Mouse (Mus musculus): ENCODE data around the gene Egfl7.
A peak's percentile ranks its signal among the peaks of the same experiment; 100 is the strongest.

The Egfl7 gene

GRCm38 (mm10) chr2:26614903-26615302 is 35.1 kb downstream of the Egfl7 start:
- DNase-seq (ENCODE audit: low spot score), result no peak

GRCm38 (mm10) chr2:26615459-26616124 is 35.8 kb downstream of the Egfl7 start:
- DNase-seq (ENCODE audit: low spot score), result no peak

DNA sequence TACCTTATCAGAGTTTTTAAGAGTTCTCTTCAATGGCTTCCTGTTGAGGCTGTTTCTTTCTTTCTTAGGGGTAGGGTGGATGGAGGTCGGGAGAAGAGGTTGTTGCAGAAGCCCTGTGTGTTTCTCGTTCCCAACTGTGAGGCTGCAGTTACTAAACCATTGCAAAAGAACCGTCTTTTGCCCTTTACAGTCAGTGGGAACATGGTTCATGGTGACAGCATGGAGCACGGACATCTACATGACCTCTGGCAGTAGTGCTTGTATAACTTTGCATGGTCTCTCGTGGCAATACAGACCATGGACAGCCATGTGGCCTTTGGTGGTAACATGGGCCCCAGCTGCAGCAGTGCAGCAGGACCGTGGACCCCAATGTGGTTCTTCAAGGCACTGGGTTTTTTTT is 37.5 kb downstream of the Egfl7 start:
- DNase-seq (ENCODE audit: low spot score), result no peak

DNA sequence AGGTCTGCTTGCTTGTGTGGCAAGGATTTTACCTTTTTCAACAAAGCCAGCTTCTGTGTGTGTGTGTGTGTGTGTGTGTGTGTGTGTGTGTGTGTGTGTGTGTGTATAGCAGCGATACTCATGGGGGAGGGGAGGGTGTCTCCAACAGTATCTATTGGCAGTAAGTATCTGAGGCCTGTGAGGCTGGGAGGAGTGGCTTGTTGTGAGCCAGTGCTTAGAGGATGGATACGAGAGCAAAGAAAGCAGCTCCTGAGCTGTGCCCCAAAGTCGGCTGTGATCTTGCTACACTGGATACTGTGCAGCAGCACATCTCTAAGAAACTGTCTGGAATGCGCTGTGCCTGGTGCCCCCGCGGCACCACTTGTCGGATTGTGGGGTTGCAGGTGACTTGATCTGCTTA is 38.1 kb downstream of the Egfl7 start:
- DNase-seq (ENCODE audit: low spot score), result no peak

- no peak for DNase-seq (ENCODE audit: low spot score)
Observed at GRCm38 (mm10) chr2:26621246-26621645, 41.4 kb downstream of the Egfl7 start.

GRCm38 (mm10) chr2:26622984-26623383 is 43.2 kb downstream of the Egfl7 start:
- no peak for DNase-seq (ENCODE audit: low spot score)

DNA sequence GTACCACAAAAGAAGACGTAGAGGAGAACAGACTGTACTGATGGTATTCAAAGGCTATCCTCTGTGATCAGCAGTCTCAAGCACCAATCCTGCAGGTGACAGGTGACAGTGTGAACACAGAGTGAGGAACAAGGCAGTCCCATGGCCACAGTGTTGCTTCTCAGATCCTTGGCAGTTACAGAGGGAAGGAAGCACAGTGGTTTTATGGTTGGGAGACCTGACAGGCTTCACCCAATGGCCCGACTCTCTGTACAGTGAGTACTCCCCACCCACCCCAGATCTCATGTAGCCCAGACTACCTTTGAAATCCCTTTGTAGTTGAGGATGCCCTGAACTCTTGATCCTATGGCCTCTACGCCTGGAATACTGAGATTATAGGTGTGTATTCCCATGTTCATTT is 45.6 kb downstream of the Egfl7 start:
- DNase-seq (ENCODE audit: low spot score), result no peak

DNA sequence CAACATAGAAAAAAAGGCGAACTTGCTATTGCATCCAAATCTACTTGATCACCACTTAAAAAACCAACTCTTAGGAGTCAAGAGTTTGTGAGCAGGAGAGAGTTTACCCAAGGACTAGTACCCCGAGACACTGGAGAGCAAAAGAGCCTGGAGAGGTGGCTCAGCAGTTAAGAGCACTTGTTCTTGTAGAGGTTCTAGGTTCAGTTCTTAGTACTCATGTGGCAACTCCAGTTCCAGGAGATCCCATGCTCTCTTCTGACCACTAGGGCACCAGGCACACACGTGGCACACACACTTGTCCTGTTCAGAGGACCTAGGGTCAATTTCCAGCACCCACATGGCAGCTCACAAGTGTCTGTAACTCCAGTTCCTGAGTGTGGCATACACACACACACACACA is 46.3 kb downstream of the Egfl7 start:
- no peak for DNase-seq (ENCODE audit: low spot score)

DNA sequence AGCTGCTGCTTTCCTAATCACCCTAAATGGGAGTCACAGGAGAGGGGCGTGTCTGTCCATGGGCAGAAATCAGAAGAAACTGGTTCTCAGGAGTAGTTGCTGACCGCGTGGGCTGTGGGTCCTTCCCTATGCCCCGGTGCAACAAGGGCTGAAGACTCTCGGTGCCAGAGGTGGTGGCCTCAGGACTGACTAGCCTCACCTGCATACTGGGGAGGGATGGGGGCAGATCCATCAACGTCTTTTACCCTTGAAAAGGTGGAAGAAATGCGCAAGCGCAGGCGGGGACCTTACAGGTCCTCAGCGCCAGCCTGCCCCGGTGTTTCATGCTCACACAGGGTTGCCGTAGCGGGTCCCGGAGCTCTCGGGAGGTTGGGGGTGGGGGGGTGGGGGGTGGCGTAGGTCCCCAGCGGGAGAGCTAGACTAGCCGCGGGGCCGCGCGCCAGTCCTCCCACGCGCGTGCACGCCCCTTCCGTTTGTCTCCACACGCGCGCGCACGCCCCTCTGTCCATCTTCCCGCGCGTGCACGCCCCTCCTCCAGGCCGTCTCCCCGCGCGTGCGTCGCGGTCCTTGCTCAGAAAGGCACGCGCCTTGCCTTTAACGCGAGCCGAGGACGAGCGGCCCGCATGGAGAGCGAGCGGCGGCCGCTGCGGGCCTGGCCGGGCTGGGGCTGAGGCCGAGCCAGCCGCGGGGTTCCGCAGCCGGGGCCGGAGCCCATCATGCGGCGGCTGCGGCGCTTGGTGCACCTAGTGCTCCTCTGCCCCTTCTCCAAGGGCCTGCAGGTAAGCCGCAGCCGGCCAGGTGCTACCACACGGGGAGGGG is 48.3 kb downstream of the Egfl7 start, which contains the start of gene Fam69b:
Gene Fam69b (plus strand): TSS at position 537 of the 819 bp plus-strand sequence.
- DNase-seq (ENCODE audit: low spot score), result peak; percentile 91

GRCm38 (mm10) chr2:26628792-26629437 is 49.1 kb downstream of the Egfl7 start:
- peak; percentile 66 for DNase-seq (ENCODE audit: low spot score)

- no peak for DNase-seq (ENCODE audit: low spot score)
Observed at GRCm38 (mm10) chr2:26632541-26633395, 53.0 kb downstream of the Egfl7 start.

- no peak for DNase-seq (ENCODE audit: low spot score)
Observed at GRCm38 (mm10) chr2:26633953-26634530, 54.2 kb downstream of the Egfl7 start.

DNA sequence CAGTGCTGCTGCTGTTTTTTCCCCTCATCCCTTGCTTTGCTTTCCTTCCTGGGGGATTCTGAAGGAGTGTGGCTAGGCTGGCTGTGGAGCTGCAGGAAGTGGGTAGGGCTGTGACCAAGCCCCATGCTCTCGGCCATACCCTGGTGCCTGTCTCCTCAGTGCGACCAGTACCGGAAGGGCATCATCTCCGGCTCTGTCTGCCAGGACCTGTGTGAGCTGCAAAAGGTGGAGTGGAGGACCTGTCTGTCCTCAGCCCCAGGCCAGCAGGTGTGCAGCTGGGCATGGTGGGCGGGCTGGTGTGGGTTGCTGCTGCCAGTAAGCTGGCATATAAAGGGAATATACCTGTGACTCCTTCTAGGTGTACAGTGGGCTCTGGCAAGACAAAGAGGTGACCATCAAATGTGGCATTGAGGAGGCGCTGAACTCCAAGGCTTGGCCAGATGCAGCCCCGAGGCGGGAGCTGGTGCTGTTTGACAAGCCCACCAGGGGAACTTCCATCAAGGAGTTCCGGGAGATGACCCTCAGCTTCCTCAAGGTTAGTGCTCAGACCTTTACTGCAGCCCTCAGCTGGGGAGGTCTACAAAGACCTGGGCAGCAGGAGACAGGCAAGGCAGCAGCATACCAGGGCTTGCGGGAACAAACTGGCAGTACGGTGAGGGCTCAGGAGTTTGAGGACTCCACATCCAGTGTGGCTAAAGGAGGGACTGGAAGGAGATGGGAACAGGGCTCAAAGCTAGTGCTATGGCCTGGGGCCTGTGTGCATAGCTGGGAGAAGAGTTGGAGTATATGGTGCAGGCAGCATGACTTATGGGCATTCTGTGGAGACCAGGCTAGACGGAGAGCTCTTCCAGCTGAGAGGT is 55.0 kb downstream of the Egfl7 start:
- DNase-seq (ENCODE audit: low spot score), result no peak

- DNase-seq (ENCODE audit: low spot score), result no peak
Observed at GRCm38 (mm10) chr2:26635489-26636324, 55.9 kb downstream of the Egfl7 start.

GRCm38 (mm10) chr2:26636325-26636635 is 56.5 kb downstream of the Egfl7 start:
- DNase-seq (ENCODE audit: low spot score), result no peak

DNA sequence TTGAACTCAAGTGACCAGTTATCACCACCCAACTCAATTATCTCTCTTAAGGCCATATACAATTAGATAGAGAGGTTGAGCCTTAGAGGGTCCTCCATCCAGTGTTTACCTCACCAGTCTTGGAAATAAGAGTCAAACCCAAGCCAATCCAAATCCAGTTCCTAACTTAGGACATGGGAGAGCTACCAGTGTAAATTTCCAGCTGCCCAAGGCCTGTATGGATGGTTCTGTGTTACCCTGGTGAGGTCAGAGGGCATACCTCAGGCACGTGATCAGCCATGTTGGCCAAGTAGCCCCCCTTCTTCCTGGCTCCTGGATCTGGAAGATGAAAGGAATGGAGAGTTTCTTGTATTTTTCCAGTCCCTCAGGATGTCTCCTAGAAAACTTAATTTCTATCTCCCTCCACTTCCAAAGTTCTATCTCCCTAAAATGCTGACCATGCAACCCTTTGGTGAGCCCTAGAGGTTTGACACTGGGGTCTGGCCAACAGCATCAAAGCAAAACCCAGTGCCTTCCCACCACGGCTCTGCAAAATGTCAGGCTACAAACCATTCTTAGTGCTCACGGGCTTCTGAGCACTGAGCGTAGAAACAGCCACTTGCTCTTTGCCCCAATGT is 57.6 kb downstream of the Egfl7 start:
- DNase-seq (ENCODE audit: low spot score), result no peak

DNA sequence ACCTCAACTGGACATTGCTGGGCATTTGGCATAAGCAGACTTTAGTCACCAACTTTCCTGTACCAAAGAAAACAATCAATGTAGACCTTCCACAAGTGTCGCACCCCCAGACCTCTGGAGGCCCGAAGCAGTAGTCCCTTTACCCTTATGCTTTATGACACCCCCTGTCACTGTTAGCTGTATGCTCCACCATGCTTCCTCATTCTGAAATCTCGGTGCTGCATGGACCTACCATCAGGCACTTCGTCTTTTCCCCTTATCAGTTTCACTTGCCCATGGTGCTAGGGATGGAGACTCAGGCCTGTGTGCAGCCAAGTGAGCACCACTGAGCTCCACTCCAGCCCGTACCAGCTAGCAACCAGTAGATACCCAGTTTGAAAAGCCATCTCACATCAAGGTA is 58.2 kb downstream of the Egfl7 start:
- DNase-seq (ENCODE audit: low spot score), result no peak

DNA sequence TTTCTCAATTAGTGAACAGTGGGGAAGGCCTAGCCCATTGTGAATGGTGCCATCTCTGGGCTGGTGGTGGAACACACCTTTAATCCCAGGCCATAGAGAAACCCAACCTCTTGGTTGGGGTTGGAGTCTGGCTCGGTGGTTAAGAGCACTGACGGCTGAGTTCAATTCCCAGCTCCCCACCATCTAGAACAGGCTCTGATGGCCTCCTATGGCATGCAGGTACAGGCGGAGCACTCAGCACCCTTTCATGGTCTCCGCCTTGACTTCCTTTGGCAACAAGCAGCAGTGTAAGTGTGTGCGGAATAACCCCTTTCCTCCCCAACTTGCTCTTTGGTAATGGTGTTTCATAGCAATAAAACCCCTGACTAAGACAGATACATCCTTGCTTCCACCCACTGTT is 58.8 kb downstream of the Egfl7 start:
- DNase-seq (ENCODE audit: low spot score), result no peak

DNA sequence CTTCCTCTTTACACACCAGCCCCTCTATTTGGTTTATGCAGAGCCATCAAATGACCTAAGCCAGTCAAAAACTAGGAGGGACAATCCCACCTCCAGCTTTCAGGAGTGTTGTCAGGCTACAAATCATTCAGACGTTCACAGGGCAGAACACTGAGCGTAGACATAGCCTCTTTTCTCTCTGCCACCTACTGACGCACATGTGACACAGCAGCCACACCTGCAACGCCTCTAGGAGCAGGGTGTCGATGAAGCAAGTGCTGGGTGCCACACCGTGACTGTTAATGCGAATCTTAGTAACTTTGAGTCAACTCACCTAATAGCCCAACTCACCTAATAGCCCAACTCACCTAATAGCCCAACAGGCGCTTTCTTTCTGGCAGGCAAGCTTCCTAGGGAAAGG is 59.3 kb downstream of the Egfl7 start:
- peak; percentile 61 for DNase-seq (ENCODE audit: low spot score)
